Mouse (Mus musculus): ENCODE results near the gene Sf3b5. TPM values are rescaled to one million over a fixed set of nuclear protein-coding genes. Genes with fewer than 3 reads are reported as not detected.
"Not testable (repeated sequence)": the region's sequence is repeated elsewhere in the genome, so short reads cannot be mapped to it uniquely, and the experiment has no call there.

Sf3b5 gene
- polyA plus RNA-seq, 1 experiment: 21.8 TPM

- DNase-seq (ENCODE audit: low spot score): peak; percentile 87
Measured at GRCm38 (mm10) chr10:13007876-13008736, 3.0 kb downstream of the Sf3b5 start.

- no peak for DNase-seq (ENCODE audit: low spot score)
Measured at GRCm38 (mm10) chr10:13008737-13009121, 3.6 kb downstream of the Sf3b5 start.

GRCm38 (mm10) chr10:13014026-13014425 lies 8.9 kb downstream of the Sf3b5 start:
- DNase-seq (ENCODE audit: low spot score): no peak

GRCm38 (mm10) chr10:13016573-13016972 lies 11.4 kb downstream of the Sf3b5 start:
- no peak for DNase-seq (ENCODE audit: low spot score)

- no peak for DNase-seq (ENCODE audit: low spot score)
Measured at GRCm38 (mm10) chr10:13018510-13018909, 13.4 kb downstream of the Sf3b5 start.

DNA sequence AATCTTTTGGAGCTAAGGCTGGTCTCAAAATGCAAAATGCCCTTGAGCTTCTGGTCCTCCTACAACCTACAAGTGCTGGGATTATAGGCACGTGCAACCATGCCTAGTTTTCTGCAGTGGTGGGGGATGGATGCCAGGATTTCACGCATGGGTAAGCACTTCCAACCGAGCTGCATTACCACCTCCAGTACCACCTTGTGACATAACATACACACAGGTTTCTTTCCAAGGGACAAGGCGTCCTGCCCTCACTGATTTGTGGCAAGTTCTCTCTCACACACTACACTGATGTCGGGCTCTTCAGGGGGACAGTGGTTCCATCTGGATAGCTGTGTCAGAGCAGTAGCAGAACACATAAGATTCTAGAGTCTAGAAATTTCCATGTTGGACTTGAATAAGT lies 13.9 kb downstream of the Sf3b5 start:
- DNase-seq (ENCODE audit: low spot score): no peak

DNA sequence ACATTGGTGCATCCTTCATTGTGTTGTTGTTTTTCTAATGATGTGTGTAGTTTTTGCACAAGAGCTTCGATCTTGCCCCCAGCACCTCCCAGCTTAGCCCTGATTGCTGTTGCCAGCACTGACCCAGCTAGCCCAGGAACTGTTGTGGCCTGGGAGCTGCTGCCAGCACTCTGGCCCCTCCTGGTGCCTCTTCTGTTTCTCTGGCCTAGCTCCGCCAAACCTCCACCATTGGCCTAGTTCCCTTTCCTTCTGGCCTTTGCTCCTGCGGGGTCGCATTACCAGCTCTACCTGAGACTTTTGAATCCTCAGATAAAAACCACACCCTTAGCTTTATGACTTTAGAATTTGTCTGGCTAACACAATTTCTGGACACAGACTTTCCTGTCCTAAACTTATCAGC lies 17.0 kb downstream of the Sf3b5 start:
- DNase-seq (ENCODE audit: low spot score): no peak

GRCm38 (mm10) chr10:13023985-13024384 lies 18.8 kb downstream of the Sf3b5 start:
- DNase-seq (ENCODE audit: low spot score): not testable (repeated sequence)

DNA sequence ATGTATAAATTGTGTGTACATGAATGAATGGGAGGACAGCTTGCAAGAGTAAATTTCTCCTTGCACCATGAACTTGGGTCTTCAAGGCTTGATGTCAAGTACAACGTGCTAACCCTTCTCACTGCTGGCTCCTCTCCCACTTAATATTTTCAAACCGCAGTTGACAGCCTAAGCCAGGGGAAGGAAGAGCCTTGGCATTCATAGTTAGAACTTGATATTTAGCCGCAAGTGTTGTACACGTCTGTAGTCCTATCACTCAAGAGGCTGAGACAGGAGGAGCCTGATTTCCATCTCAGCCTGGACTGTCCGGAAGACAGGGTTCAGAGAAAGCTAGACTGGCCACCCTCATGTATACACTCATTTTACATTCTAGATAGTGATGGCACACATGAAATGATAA lies 22.6 kb downstream of the Sf3b5 start:
- no peak for DNase-seq (ENCODE audit: low spot score)

GRCm38 (mm10) chr10:13028215-13028614 lies 23.1 kb downstream of the Sf3b5 start:
- DNase-seq (ENCODE audit: low spot score): no peak

- no peak for DNase-seq (ENCODE audit: low spot score)
Measured at GRCm38 (mm10) chr10:13029416-13029815, 24.3 kb downstream of the Sf3b5 start.

- DNase-seq (ENCODE audit: low spot score): no peak
Measured at GRCm38 (mm10) chr10:13035270-13035669, 30.1 kb downstream of the Sf3b5 start.

DNA sequence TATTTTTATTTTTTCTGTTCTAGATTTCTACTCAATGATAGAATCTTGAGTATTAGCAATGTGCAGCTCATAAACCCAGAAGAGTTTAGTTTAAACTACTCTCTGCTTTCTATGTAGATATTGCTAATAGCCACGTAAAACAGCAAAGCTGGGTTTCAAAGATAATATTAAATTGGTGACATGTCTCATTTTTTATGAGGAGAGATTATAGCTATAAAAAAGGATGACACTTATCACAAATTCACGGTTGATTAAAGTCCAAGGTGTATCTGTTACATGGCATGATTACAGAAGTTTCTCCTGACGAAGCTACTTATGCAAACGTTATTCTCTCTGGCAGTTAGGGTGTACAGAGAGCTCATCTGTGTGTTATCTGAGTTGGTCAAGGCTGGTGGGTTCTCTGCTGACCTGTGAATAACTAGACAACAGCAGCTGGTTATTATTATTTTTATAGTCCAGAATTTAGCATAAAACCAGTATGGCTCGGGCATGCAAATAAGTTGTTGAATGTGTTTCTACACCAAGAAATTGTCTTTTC lies 34.6 kb downstream of the Sf3b5 start:
- DNase-seq (ENCODE audit: low spot score): no peak

- DNase-seq (ENCODE audit: low spot score): no peak
Measured at GRCm38 (mm10) chr10:13044659-13045058, 39.5 kb downstream of the Sf3b5 start.

DNA sequence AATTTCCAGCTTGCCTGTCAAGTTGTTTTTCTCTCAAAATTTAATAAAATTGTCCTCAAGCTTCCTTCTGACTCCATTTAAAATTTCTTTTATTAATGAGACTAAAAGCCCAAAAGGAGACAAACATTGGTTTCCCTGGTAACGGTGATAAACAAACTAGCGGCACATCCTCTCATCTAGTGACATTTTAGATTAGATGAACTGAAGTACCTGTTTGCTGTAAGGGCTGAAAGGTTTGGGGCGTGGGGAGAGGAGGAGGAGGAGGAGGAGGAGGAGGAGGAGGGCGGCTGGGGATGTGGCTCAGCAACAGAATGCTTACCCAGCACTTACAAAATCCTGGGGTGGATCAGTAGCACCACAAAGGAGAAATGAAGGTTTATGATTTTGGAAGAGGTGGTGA lies 42.7 kb downstream of the Sf3b5 start:
- DNase-seq (ENCODE audit: low spot score): no peak

GRCm38 (mm10) chr10:13056863-13057381 lies 51.8 kb downstream of the Sf3b5 start:
- no peak for DNase-seq (ENCODE audit: low spot score)

Other genes with a start within 250 kb of the Sf3b5 start
- gene Utrn, start 136.0 kb upstream of the Sf3b5 start, polyA plus RNA-seq (2012; rRNA removed): 41.1 and 53.0 TPM in 2 replicates
- gene Stx11, start 41.0 kb upstream of the Sf3b5 start, polyA plus RNA-seq (2012; rRNA removed): 10.3 and 12.3 TPM in 2 replicates
- gene Plagl1, start 55.2 kb downstream of the Sf3b5 start, polyA plus RNA-seq (2012; rRNA removed): 29.8 and 31.3 TPM in 2 replicates
- gene Zc2hc1b, start 172.7 kb downstream of the Sf3b5 start, polyA plus RNA-seq (2012; rRNA removed): not detected in 2 replicates
- 27.8 and 28.4 TPM in 2 replicates for gene Ltv1, start 187.8 kb downstream of the Sf3b5 start, polyA plus RNA-seq (2012; rRNA removed)

All from urinary bladder, adult 2 months (tissue).